Mouse (Mus musculus) 3134 (cell line): ENCODE measurements around the gene Gm20816.
"Not testable (repeated sequence)": the region's sequence is repeated elsewhere in the genome, so short reads cannot be mapped to it uniquely, and the experiment has no call there.

Source experiments
- DNase-seq: peaks from one replicate; pipeline ENCODE4 v3.0.0-alpha.2; 2011; ENCODE audit warnings: low spot score; ENCODE audit not compliant: insufficient read length; ENCODE audit errors: extremely low read depth

Gm20816 gene

GRCm38 (mm10) chrY:68537655-68538054 is at the start of gene Gm20816:
Gm20816 (plus strand) TSS chrY:68537955.
- not testable (repeated sequence) for DNase-seq
